Mouse (Mus musculus) embryonic facial prominence, embryonic 12.5 days (tissue): ENCODE data around the gene Cemip. TPM values are rescaled to one million over a fixed set of nuclear protein-coding genes. Genes with fewer than 3 reads are reported as not detected.
A peak's percentile ranks its signal among the peaks of the same experiment; 100 is the strongest.

Experiments
- ATAC-seq: fragments of 200-750 bp; cut with Nextera tagmentation; 2 replicates; pipeline ENCODE4 v1.8.0; 2017; ENCODE audit not compliant: insufficient number of reproducible peaks, insufficient read depth, low FRiP score, low TSS enrichment
- H3K27ac ChIP-seq: fragments of 300-500 bp; sonication (generic); 2 replicates; pipeline ENCODE4 v1.5.1; 2016; ENCODE audit warnings: mild to moderate bottlenecking
- H3K27me3 ChIP-seq: fragments of 300-500 bp; sonication (generic); 2 replicates; pipeline ENCODE4 v1.6.1; 2016; ENCODE audit warnings: mild to moderate bottlenecking, moderate library complexity
- H3K36me3 ChIP-seq: fragments of 300-500 bp; sonication (generic); 2 replicates; pipeline ENCODE4 v1.6.1; 2016; ENCODE audit warnings: mild to moderate bottlenecking
- H3K4me1 ChIP-seq: fragments of 300-500 bp; sonication (generic); 2 replicates; pipeline ENCODE4 v1.6.1; 2016
- H3K4me2 ChIP-seq: fragments of 300-500 bp; sonication (generic); replicated peaks from 2 replicates; pipeline ENCODE4 v1.6.1; 2016; ENCODE audit warnings: mild to moderate bottlenecking, moderate library complexity
- H3K4me3 ChIP-seq: fragments of 300-500 bp; sonication (generic); 2 replicates; pipeline ENCODE4 v1.5.1; 2016; ENCODE audit warnings: mild to moderate bottlenecking
- H3K9ac ChIP-seq: fragments of 300-500 bp; sonication (generic); 2 replicates; pipeline ENCODE4 v1.6.1; 2016; ENCODE audit warnings: mild to moderate bottlenecking, moderate library complexity
- H3K9me3 ChIP-seq: fragments of 300-500 bp; sonication (generic); 2 replicates; pipeline ENCODE4 v1.6.1; 2016; ENCODE audit warnings: mild to moderate bottlenecking, moderate library complexity
- WGBS: fragments of 180-500 bp; shearing (Covaris S2); methylation state at CpG from one replicate; pipeline ENCODE4 v1.1.7; 2016; 5-methylcytosine and 5-hydroxymethylcytosine counted together
- polyA plus RNA-seq: library from polyadenylated mRNA; unstranded; fragments of >200 nt; fragmentation: Nextera tagmentation; extraction: Ambion mirVana; gene quantifications from 2 replicates; pipeline ENCODE4 v1.2.1, GENCODE M21; 2016

Cemip gene
- polyA plus RNA-seq, 1 experiment from 2014 or later = 1.0 TPM

GRCm38 (mm10) chr7:83884021-83884658, 202.2 kb downstream of the Cemip start, which contains the start of the genes Tlnrd1 and Mesd:
TSS of gene Tlnrd1 (minus strand) at chr7:83884305.
TSS of gene Mesd (plus strand) at chr7:83884466.
- Histone ChIP-seq H3K4me1 (peaks cover 35% of the 10 kb centered on the region), H3K27ac (peak within 1 kb of the TSS; percentile 97), H3K36me3 (peaks cover 11% of the 10 kb centered on the region), H3K4me3 (peak within 1 kb of the TSS; percentile 86), H3K27me3 (no peaks in the 10 kb centered on the region), H3K9ac (peak within 1 kb of the TSS; percentile 96), H3K9me3 (no peaks in the 10 kb centered on the region), H3K4me2 (peak within 1 kb of the TSS; percentile 91)
- WGBS = under 1% methylated on average over 69 of the region's 69 CpGs
- ATAC-seq = peak; percentile 65

DNA sequence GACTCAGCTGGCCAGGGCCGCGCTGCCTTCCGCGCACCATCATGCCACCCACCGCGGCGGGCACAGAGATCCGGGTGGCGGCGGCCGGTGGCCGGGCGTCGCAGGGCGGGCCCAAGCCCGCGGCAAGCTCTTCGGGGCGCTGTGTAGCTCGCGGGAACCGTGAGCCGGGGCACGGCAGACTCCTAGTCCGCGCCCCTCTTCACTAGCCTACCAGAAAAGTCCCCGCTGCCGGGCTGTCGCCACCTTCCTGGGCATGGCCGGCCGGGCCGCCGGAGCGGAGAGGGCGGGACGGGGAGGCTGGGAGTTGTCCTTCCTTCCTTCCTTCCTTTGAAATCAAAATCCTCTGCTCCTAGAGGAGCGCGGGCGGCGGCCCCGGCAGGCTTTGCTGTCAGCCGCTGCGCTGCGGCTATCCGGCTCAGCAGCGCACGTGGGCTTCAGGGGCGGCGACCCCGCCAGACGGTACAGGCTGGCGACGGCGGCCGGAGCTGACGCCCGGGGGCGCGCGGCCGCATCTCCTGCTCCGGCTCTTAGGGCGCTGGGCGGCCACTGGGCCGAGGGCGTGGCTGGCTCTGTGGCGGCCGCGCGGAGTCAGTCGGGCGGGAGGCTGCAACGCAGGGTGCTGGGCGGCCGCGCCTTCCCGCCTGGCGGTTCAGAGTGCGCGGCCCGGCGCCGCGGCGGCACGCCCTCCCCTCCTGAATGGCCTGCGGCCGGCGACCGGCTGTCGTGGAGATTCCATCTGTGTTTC, 202.9 kb downstream of the Cemip start:
- H3K4me2 ChIP-seq = peak overlapping the region; percentile 91
- H3K36me3 ChIP-seq = peaks cover 11% of the 10 kb centered on the region
- WGBS = under 1% methylated on average over 77 of the region's 91 CpGs
- peak overlapping the region; percentile 96 for H3K9ac ChIP-seq
- H3K9me3 ChIP-seq = no peaks in the 10 kb centered on the region
- H3K4me1 ChIP-seq = peaks cover 42% of the 10 kb centered on the region
- ATAC-seq = peak; percentile 74
- peak overlapping the region; percentile 97 for H3K27ac ChIP-seq
- H3K4me3 ChIP-seq = peak overlapping the region; percentile 86
- no peaks in the 10 kb centered on the region for H3K27me3 ChIP-seq

Other genes starting within 250 kb of the Cemip start
- gene Tlnrd1, start 202.2 kb downstream of the Cemip start, polyA plus RNA-seq = 29.3 and 29.8 TPM in 2 replicates
- gene Mesd, start 202.0 kb downstream of the Cemip start, polyA plus RNA-seq = 111 and 113 TPM in 2 replicates
- gene Abhd17c, start 65.4 kb upstream of the Cemip start, polyA plus RNA-seq = 61.9 and 78.5 TPM in 2 replicates